Mouse (Mus musculus): ENCODE data around the gene D130052B06Rik. TPM values are rescaled to one million over a fixed set of nuclear protein-coding genes. Genes with fewer than 3 reads are reported as not detected.

D130052B06Rik gene
- polyA plus RNA-seq, 1 experiment = not detected

GRCm38 (mm10) chr11:33654485-33654884 lies 55.4 kb downstream of the D130052B06Rik start:
- no peak for TF ChIP-seq EP300 (IDR thresholded peaks at IDR 0.05; ENCODE audit: insufficient read depth, low read depth, low read length)
- no peak for TF ChIP-seq POLR2A (IDR thresholded peaks at IDR 0.05; ENCODE audit: insufficient read depth, low read length)
- TF ChIP-seq CTCF (IDR thresholded peaks at IDR 0.05; ENCODE audit: low read depth, low read length) = no peak
- Histone ChIP-seq H3K27ac (ENCODE audit: insufficient read depth, low read length) (no peak overlapping the region), H3K9ac (ENCODE audit: low read depth, poor library complexity, severe bottlenecking) (no peak overlapping the region), H3K27me3 (ENCODE audit: control insufficient read depth, insufficient read depth, low read length, poor library complexity, severe bottlenecking) (no peaks in the 10 kb centered on the region), H3K36me3 (ENCODE audit: control insufficient read depth, insufficient read depth, low read length, poor library complexity, severe bottlenecking) (no peaks in the 10 kb centered on the region), H3K9me3 (replicated peaks; ENCODE audit: control insufficient read depth, insufficient read depth, low read length, poor library complexity, severe bottlenecking) (no peaks in the 10 kb centered on the region), H3K4me1 (ENCODE audit: control insufficient read depth, insufficient read depth, low read length) (no peaks in the 10 kb centered on the region), H3K4me3 (ENCODE audit: low read depth, low read length) (no peak overlapping the region)

GRCm38 (mm10) chr11:33655221-33655620 lies 56.1 kb downstream of the D130052B06Rik start:
- Histone ChIP-seq H3K36me3 (ENCODE audit: control insufficient read depth, insufficient read depth, low read length, poor library complexity, severe bottlenecking) (no peaks in the 10 kb centered on the region), H3K27ac (ENCODE audit: insufficient read depth, low read length) (no peak overlapping the region), H3K4me1 (ENCODE audit: control insufficient read depth, insufficient read depth, low read length) (no peaks in the 10 kb centered on the region), H3K4me3 (ENCODE audit: low read depth, low read length) (no peak overlapping the region), H3K27me3 (ENCODE audit: control insufficient read depth, insufficient read depth, low read length, poor library complexity, severe bottlenecking) (no peaks in the 10 kb centered on the region), H3K9ac (ENCODE audit: low read depth, poor library complexity, severe bottlenecking) (no peak overlapping the region), H3K9me3 (replicated peaks; ENCODE audit: control insufficient read depth, insufficient read depth, low read length, poor library complexity, severe bottlenecking) (no peaks in the 10 kb centered on the region)
- no peak for TF ChIP-seq EP300 (IDR thresholded peaks at IDR 0.05; ENCODE audit: insufficient read depth, low read depth, low read length)
- TF ChIP-seq CTCF (IDR thresholded peaks at IDR 0.05; ENCODE audit: low read depth, low read length) = no peak
- no peak for TF ChIP-seq POLR2A (IDR thresholded peaks at IDR 0.05; ENCODE audit: insufficient read depth, low read length)

GRCm38 (mm10) chr11:33655861-33656593 lies 56.9 kb downstream of the D130052B06Rik start:
- Histone ChIP-seq H3K9me3 (replicated peaks; ENCODE audit: control insufficient read depth, insufficient read depth, low read length, poor library complexity, severe bottlenecking) (no peaks in the 10 kb centered on the region), H3K27me3 (ENCODE audit: control insufficient read depth, insufficient read depth, low read length, poor library complexity, severe bottlenecking) (no peaks in the 10 kb centered on the region), H3K9ac (ENCODE audit: low read depth, poor library complexity, severe bottlenecking) (no peak overlapping the region), H3K4me3 (ENCODE audit: low read depth, low read length) (no peak overlapping the region), H3K36me3 (ENCODE audit: control insufficient read depth, insufficient read depth, low read length, poor library complexity, severe bottlenecking) (no peaks in the 10 kb centered on the region), H3K4me1 (ENCODE audit: control insufficient read depth, insufficient read depth, low read length) (no peaks in the 10 kb centered on the region), H3K27ac (ENCODE audit: insufficient read depth, low read length) (no peak overlapping the region)
- TF ChIP-seq CTCF (IDR thresholded peaks at IDR 0.05; ENCODE audit: low read depth, low read length) (no peak), POLR2A (IDR thresholded peaks at IDR 0.05; ENCODE audit: insufficient read depth, low read length) (no peak), EP300 (IDR thresholded peaks at IDR 0.05; ENCODE audit: insufficient read depth, low read depth, low read length) (no peak)

- Histone ChIP-seq H3K4me3 (ENCODE audit: low read depth, low read length) (no peak overlapping the region), H3K9me3 (replicated peaks; ENCODE audit: control insufficient read depth, insufficient read depth, low read length, poor library complexity, severe bottlenecking) (no peaks in the 10 kb centered on the region), H3K36me3 (ENCODE audit: control insufficient read depth, insufficient read depth, low read length, poor library complexity, severe bottlenecking) (no peaks in the 10 kb centered on the region), H3K27me3 (ENCODE audit: control insufficient read depth, insufficient read depth, low read length, poor library complexity, severe bottlenecking) (no peaks in the 10 kb centered on the region), H3K9ac (ENCODE audit: low read depth, poor library complexity, severe bottlenecking) (no peak overlapping the region), H3K4me1 (ENCODE audit: control insufficient read depth, insufficient read depth, low read length) (no peaks in the 10 kb centered on the region), H3K27ac (ENCODE audit: insufficient read depth, low read length) (no peak overlapping the region)
- TF ChIP-seq POLR2A (IDR thresholded peaks at IDR 0.05; ENCODE audit: insufficient read depth, low read length) = no peak
- no peak for TF ChIP-seq CTCF (IDR thresholded peaks at IDR 0.05; ENCODE audit: low read depth, low read length)
- TF ChIP-seq EP300 (IDR thresholded peaks at IDR 0.05; ENCODE audit: insufficient read depth, low read depth, low read length) = no peak
Measured at GRCm38 (mm10) chr11:33660016-33660913, 61.2 kb downstream of the D130052B06Rik start.

GRCm38 (mm10) chr11:33663599-33663998 lies 64.5 kb downstream of the D130052B06Rik start:
- H3K4me1 ChIP-seq (ENCODE audit: control insufficient read depth, insufficient read depth, low read length) = no peaks in the 10 kb centered on the region
- H3K36me3 ChIP-seq (ENCODE audit: control insufficient read depth, insufficient read depth, low read length, poor library complexity, severe bottlenecking) = no peaks in the 10 kb centered on the region
- H3K27ac ChIP-seq (ENCODE audit: insufficient read depth, low read length) = no peak overlapping the region
- H3K27me3 ChIP-seq (ENCODE audit: control insufficient read depth, insufficient read depth, low read length, poor library complexity, severe bottlenecking) = no peaks in the 10 kb centered on the region
- H3K9me3 ChIP-seq (replicated peaks; ENCODE audit: control insufficient read depth, insufficient read depth, low read length, poor library complexity, severe bottlenecking) = no peaks in the 10 kb centered on the region
- H3K4me3 ChIP-seq (ENCODE audit: low read depth, low read length) = no peak overlapping the region
- TF ChIP-seq CTCF (IDR thresholded peaks at IDR 0.05; ENCODE audit: low read depth, low read length) = no peak
- no peak overlapping the region for H3K9ac ChIP-seq (ENCODE audit: low read depth, poor library complexity, severe bottlenecking)

- H3K27me3 ChIP-seq (ENCODE audit: control insufficient read depth, insufficient read depth, low read length, poor library complexity, severe bottlenecking) = no peaks in the 10 kb centered on the region; the same call in 1 of the 2 replicates
- TF ChIP-seq POLR2A (IDR thresholded peaks at IDR 0.05; ENCODE audit: insufficient read depth, low read length) (no peak), CTCF (IDR thresholded peaks at IDR 0.05; ENCODE audit: low read depth, low read length) (no peak), EP300 (IDR thresholded peaks at IDR 0.05; ENCODE audit: insufficient read depth, low read depth, low read length) (no peak)
- no peaks in the 10 kb centered on the region for H3K4me1 ChIP-seq (ENCODE audit: control insufficient read depth, insufficient read depth, low read length)
- H3K9me3 ChIP-seq (replicated peaks; ENCODE audit: control insufficient read depth, insufficient read depth, low read length, poor library complexity, severe bottlenecking) = no peaks in the 10 kb centered on the region
- no peak overlapping the region for H3K4me3 ChIP-seq (ENCODE audit: low read depth, low read length)
- no peaks in the 10 kb centered on the region for H3K36me3 ChIP-seq (ENCODE audit: control insufficient read depth, insufficient read depth, low read length, poor library complexity, severe bottlenecking)
- no peak overlapping the region for H3K9ac ChIP-seq (ENCODE audit: low read depth, poor library complexity, severe bottlenecking)
- H3K27ac ChIP-seq (ENCODE audit: insufficient read depth, low read length) = no peak overlapping the region
Measured at GRCm38 (mm10) chr11:33668376-33668775, 69.3 kb downstream of the D130052B06Rik start.

All from ES-Bruce4 (cell line).